Mouse (Mus musculus) common myeloid progenitor, adult 5-6 weeks (primary cell): ENCODE measurements around the gene Ugt1a6b. TPM values are rescaled to one million over a fixed set of nuclear protein-coding genes. Genes with fewer than 3 reads are reported as not detected.
A peak's percentile ranks its signal among the peaks of the same experiment; 100 is the strongest.

Source experiments
- ATAC-seq: replicated peaks from 2 replicates; pipeline ENCODE4 v1.8.0; 2016; ENCODE audit warnings: low read depth, mild to moderate bottlenecking, moderate TSS enrichment, inconsistent platforms; ENCODE audit not compliant: poor library complexity, severe bottlenecking
- total RNA-seq: library from RNA; stranded (forward); fragments of 200-1000, 187-1606 nt; gene quantifications from 2 replicates; pipeline ENCODE4 v1.2.3, GENCODE M21; 2017

Gene Ugt1a6b
- total RNA-seq, 1 experiment from 2014 or later = 0.91 TPM

GRCm38 (mm10) chr1:88234248-88234610 lies 131.2 kb downstream of the Ugt1a6b start:
- ATAC-seq = no peak

GRCm38 (mm10) chr1:88234646-88235045 lies 131.6 kb downstream of the Ugt1a6b start:
- ATAC-seq = no peak

- no peak for ATAC-seq
Observed at GRCm38 (mm10) chr1:88235046-88235893, 132.2 kb downstream of the Ugt1a6b start.

- no peak for ATAC-seq
Observed at GRCm38 (mm10) chr1:88235894-88236415, 132.9 kb downstream of the Ugt1a6b start.

- ATAC-seq = no peak
Observed at GRCm38 (mm10) chr1:88237311-88237710, 134.3 kb downstream of the Ugt1a6b start.

- ATAC-seq = no peak
Observed at GRCm38 (mm10) chr1:88238771-88239170, 135.7 kb downstream of the Ugt1a6b start.

GRCm38 (mm10) chr1:88240072-88240471 lies 137.0 kb downstream of the Ugt1a6b start:
- ATAC-seq = no peak

- no peak for ATAC-seq
Observed at GRCm38 (mm10) chr1:88240579-88240978, 137.5 kb downstream of the Ugt1a6b start.

GRCm38 (mm10) chr1:88243861-88244260 lies 140.8 kb downstream of the Ugt1a6b start:
- ATAC-seq = no peak

- ATAC-seq = no peak
Observed at GRCm38 (mm10) chr1:88245881-88246280, 142.8 kb downstream of the Ugt1a6b start.

- no peak for ATAC-seq
Observed at GRCm38 (mm10) chr1:88246386-88246785, 143.3 kb downstream of the Ugt1a6b start.

GRCm38 (mm10) chr1:88247660-88248059 lies 144.6 kb downstream of the Ugt1a6b start:
- no peak for ATAC-seq

- peak; percentile 10; the same call in 1 of the 2 replicates for ATAC-seq
Observed at GRCm38 (mm10) chr1:88248658-88249057, 145.6 kb downstream of the Ugt1a6b start.

GRCm38 (mm10) chr1:88249596-88249995 lies 146.5 kb downstream of the Ugt1a6b start:
- ATAC-seq = no peak

GRCm38 (mm10) chr1:88250023-88250422 lies 147.0 kb downstream of the Ugt1a6b start:
- ATAC-seq = no peak

- 0 out of 2 replicates have a peak, but pooled peaks have one; percentile 9 for ATAC-seq
Observed at GRCm38 (mm10) chr1:88253106-88253505, 150.1 kb downstream of the Ugt1a6b start.

- ATAC-seq = no peak
Observed at GRCm38 (mm10) chr1:88253540-88253939, 150.5 kb downstream of the Ugt1a6b start.

- no peak for ATAC-seq
Observed at GRCm38 (mm10) chr1:88254793-88255465, 151.9 kb downstream of the Ugt1a6b start.

GRCm38 (mm10) chr1:88255466-88255857 lies 152.4 kb downstream of the Ugt1a6b start:
- ATAC-seq = no peak

GRCm38 (mm10) chr1:88255989-88256754 lies 153.1 kb downstream of the Ugt1a6b start:
- ATAC-seq = no peak
